Mouse (Mus musculus) macrophage (primary cell): ENCODE results near the gene Sft2d2. TPM values are rescaled to one million over a fixed set of nuclear protein-coding genes. Genes with fewer than 3 reads are reported as not detected.

ENCODE experiments used
- H3K27ac ChIP-seq: fragments of 350-480 bp; formaldehyde crosslinking; 2 replicates; pipeline ENCODE4 v1.9.0; 2021
- H3K36me3 ChIP-seq: fragments of 350-480 bp; formaldehyde crosslinking; 2 replicates; pipeline ENCODE4 v1.9.0; 2021; ENCODE audit errors: inconsistent target
- H3K4me3 ChIP-seq: fragments of 350-480 bp; formaldehyde crosslinking; 2 replicates; pipeline ENCODE4 v1.9.0; 2021; ENCODE audit errors: inconsistent target
- H3K79me2 ChIP-seq: fragments of 350-480 bp; formaldehyde crosslinking; 2 replicates; pipeline ENCODE4 v1.9.0; 2021; ENCODE audit errors: inconsistent target
- WGBS: methylation state at CpG from one replicate; pipeline ENCODE4 v1.1.7; 2026; ENCODE audit warnings: inconsistent platforms; ENCODE audit not compliant: missing documents; 5-methylcytosine and 5-hydroxymethylcytosine counted together
- polyA plus RNA-seq: library from polyadenylated mRNA; stranded (reverse); fragments of 250-400 nt; gene quantifications from 3 replicates; pipeline ENCODE4 v1.2.4, GENCODE M21; 2018; ENCODE audit warnings: inconsistent platforms

Gene Sft2d2
- polyA plus RNA-seq, 1 experiment from 2014 or later = 35.7 TPM

DNA sequence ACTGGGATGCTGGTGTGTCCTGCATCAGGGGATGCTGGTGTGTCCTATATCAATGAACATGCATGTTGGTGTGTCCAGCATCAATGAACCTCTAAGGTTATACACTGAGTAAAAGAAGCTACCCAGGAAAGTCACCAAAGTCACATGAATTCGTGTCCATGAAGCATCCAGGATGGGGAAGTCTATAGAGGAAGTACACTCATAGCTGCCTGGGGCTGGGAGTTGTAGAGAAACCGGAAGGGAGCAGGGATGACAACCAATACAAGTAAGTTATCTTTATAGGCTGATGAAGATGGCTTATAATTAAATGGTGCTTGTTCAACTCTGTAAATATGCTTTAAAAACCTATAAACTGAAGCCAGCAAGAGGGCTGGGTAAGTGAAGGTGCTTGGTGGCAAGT lies 60.4 kb downstream of the Sft2d2 start:
- 11% methylated on average over 2 of the region's 2 CpGs for WGBS
- no peaks in the 10 kb centered on the region for H3K36me3 ChIP-seq
- H3K79me2 ChIP-seq = no peaks in the 10 kb centered on the region
- H3K27ac ChIP-seq = no peak overlapping the region
- no peak overlapping the region for H3K4me3 ChIP-seq

DNA sequence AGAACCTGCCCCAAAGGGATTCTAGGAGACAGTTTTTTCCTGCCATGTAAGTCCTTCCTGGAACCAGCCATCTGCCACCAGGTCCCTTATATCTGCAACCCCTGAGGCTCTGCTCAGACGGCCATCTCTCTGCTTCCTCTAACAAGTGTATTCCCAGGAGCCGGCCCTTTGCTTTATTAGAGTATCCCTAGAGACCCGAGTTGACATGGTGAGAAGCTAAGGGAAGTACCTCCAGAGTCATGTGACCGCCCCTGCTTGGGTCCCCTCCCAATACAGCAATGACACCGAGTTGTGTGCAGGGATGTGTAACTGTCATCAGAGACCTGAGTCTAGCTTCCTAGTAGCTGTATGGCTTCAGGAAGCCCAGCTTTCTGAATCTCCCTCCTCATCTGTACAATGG lies 61.0 kb downstream of the Sft2d2 start:
- 64% methylated on average over 5 of the region's 5 CpGs for WGBS
- Histone ChIP-seq H3K36me3 (no peaks in the 10 kb centered on the region), H3K27ac (no peak overlapping the region), H3K79me2 (no peaks in the 10 kb centered on the region), H3K4me3 (no peak overlapping the region)

DNA sequence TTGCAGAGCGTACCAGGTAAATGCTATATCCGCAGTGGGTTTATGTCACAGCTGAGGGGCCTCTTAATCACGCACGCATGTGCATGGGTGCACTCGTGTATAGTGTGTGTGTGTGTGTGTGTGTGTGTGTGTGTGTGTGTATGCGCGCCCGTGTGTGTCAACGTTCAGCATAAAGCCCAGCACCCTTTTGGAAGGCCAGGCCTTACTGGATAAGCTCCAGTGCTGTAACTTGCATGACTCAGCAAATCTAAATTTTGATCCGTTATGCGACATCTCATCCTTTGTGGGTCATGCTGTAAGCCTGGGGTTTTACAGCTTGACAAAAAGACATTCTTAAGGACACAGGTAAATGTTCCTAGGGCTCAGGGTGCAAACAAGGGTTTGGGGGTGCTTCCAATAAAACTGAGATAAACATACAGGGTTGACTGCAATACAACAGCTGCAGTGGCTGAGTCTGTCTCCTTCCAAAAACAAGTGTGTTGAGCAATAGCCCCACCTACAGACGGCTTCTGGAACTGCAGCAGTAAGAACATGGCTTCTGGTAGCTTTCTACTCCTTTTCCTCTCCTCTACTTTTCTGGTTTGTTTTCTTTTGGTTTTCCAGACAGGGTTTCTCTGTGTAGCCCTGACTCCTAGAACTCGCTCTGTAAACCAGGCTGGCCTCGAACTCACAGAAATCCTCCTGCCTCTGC lies 61.9 kb downstream of the Sft2d2 start:
- Histone ChIP-seq H3K36me3 (no peaks in the 10 kb centered on the region), H3K27ac (no peak overlapping the region), H3K4me3 (no peak overlapping the region), H3K79me2 (no peaks in the 10 kb centered on the region)
- 60% methylated on average over 13 of the region's 14 CpGs for WGBS

DNA sequence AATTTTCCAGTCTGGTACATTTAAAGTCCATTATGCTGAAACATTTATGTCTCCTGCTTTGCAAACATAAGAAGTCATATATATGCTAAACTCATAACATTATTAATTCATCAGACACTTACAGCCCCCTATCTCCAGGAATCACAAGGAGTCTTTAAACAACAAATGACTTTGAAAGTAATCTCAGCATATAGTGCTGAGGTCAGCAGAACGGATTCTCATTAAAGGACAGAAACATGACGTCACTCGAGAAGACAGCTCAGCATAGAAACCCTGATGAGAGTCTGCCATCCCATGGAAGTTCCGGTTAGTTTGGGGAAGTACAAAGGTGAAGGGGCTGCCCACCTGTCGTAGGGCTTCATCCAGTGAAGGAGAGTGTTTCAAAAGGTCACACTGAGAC lies 64.7 kb downstream of the Sft2d2 start:
- H3K27ac ChIP-seq = no peak overlapping the region
- no peaks in the 10 kb centered on the region for H3K36me3 ChIP-seq
- WGBS = 71% methylated on average over 5 of the region's 5 CpGs
- no peaks in the 10 kb centered on the region for H3K79me2 ChIP-seq
- H3K4me3 ChIP-seq = no peak overlapping the region

Other genes starting within 250 kb of the Sft2d2 start
- not detected in 3 replicates for gene Tbx19, start 33.7 kb downstream of the Sft2d2 start, polyA plus RNA-seq
- gene Tiprl, start 42.6 kb upstream of the Sft2d2 start, polyA plus RNA-seq = 26.1 to 37.4 TPM (median 30.3 TPM) in 3 replicates
- gene Gpr161, start 101.4 kb upstream of the Sft2d2 start, polyA plus RNA-seq = not detected in 3 replicates